Mouse (Mus musculus): ENCODE measurements around the gene Zmat5.
"Not testable (repeated sequence)": the region's sequence is repeated elsewhere in the genome, so short reads cannot be mapped to it uniquely, and the experiment has no call there.

The Zmat5 gene

DNA sequence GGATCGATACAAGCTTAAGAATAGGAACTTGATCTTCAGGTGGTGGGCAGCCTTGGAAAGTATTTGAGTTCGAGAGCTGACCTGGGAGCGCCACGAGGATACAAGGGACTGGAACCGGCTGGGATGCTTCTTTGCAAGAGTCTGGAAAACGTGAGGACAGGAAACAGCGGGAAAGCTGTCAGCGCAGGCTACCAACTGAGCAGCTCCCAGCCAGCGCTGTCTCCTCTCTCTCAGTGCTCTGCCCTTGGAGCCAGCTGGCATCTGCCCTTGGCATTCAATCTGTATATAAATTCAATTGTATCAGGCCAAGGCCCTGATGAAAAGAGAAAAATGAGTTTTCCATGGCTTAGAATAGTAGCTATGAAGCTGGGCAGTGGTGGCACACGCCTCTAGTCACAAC lies 13.3 kb upstream of the Zmat5 start:
- no peak for DNase-seq

DNA sequence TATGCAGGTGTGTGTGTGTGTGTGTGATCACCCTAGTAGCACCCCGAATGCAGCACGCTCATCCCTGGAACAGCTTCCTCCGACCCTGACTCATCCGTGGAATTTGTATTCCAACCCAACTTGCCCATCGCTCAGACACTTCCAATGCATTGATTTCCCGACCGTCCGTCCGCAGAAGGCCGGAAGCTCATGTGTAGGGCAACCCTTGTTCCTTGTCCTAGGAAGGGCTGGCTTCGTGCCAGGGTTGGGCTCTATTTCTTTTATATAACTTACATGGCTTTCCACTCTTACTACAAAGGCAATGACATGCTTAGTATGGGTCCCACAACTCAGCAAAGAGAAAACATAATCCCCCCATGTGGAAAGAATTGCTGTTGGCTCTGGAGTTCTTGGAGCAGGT lies 12.3 kb upstream of the Zmat5 start:
- DNase-seq, result peak in 1 of 2 experiments; percentile 27

DNA sequence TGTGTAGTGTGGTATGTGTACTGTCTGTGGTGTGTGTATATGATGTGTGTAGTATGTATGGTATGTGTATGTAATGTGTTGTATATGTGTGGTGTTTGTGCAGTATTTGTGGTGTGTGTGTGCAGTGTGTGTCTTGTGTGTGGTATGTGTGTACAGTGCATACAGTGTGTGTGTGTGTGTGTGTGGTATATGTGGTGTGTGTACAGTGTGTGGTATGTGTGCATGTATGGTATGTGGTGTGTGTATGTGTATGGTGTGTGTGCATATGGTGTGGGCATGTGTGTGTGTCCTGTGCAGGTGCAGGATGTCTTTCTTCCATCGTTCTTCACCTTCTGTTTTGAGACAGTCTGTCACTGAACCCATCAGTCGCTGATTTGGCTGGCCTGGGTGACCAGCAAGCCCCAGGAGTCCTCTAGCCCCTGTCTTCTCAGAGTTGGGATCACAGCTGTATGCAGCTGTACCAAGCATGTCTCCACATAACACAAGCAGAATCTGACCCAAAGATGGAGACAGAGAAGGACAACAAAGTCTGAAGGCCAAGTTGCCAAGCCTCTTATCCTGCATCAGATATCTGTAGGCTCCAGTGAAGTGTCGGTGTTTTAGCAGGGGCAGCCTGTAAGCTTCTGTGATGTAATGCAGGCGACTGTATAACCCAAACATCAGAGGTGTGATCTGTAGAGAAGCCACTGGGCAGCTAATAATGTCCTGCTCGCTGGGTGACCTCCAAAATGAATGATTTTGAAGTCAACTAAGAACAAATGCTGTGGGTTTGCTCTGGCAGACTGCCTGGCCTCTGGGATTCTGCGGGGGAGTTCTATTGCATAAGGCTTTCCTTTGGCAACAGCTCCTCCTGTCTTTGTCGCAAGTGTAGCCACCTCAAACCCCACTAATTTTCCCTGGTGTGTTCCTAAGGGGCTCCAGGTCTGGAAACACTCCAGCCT lies 7.2 kb upstream of the Zmat5 start:
- DNase-seq, result peak; percentile 41 to 64

DNA sequence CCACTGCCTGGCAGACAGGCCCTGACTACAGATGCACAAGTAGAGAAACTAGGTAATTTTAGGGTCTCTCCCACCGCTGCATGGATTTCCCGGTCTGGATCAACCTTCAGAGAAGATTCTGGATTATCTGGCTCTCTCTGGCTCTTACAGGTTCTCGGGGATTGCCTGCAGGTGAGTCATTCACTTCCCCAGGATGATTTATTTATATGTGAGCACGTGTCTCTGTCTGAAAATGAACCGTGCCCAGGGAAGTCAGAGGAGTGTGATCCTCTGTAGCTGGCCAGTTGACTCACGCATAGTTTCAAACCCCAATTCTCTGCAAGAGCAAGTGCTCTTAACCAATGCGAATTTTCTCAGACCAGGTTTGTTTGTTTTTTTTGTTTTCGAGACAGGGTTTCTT lies 3.8 kb upstream of the Zmat5 start:
- no peak for DNase-seq

DNA sequence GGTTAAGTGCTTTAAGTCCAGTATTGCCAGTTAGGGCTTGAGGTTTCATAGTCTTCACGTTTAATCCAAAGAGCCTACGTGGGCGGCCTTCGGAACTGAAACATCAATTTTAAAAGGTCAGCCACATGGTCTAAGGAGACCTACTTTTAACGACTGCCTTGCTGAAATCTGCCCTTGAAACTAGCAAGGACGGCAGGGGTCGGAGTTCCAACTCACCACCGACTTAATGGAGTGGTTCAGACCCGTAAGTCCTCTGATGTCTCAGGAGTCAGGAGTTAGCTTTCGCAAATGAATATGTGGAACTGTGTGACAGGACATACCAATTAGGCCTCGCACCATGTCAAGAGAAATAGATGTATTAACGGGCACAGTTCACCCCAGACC lies 798 bp upstream of the Zmat5 start:
- DNase-seq, result no peak

DNA sequence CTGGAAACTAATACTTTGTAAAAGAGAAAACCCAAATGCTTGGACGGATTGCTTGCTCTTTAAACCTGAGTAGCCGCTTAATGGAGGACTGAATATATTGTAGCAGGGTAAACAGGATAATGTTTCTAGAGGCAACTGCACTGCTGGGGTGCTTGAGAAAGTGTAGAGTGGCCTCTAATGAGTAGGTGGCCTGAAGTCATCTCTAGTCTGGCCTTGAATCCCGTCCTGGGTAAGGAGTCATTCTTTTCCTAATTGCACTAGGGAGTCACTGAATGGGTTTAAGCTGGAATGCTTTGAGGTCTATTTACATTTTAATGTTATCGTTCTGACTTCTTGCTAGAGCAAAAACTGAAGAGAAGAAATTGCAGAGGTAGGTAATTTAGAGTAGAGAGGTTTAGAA lies 700 bp downstream of the Zmat5 start:
- no peak for DNase-seq

DNA sequence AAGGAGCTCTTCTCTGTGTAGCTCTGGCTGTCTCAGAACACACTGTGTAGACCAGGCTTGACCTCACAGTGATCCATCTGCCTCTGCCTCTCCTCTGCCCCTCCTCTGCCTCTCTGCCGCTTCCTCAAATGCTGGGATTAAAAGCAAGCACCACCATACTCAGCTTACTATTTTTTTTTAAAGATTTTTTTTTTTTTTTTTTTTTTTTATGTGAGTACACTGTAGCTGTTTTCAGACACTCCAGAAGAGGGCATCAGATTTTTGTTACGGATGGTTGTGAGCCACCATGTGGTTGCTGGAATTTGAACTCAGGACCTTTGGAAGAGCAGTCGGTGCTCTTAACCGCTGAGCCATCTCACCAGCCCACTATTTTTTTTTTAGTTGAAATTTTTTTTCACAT lies 5.7 kb downstream of the Zmat5 start:
- DNase-seq, result not testable (repeated sequence)

DNA sequence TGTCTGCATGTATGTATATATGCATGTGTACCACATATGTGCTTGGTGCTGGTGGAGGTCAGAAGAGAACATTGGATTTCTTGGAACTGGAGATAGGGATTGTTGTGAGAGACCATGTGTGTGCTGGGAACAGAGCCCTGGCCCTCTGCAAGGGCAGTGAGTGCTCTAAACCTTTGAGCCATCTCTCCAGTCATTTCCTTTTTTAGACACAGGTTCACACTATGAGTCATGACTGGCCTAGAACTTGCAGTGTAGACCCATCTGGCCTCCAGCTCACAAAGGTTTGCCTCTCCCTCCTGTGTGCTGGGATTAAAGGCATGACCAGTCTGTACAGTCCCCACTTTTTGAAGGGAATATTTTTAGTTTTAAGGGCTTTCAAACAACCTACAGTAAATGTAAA lies 8.3 kb downstream of the Zmat5 start:
- no peak for DNase-seq

DNA sequence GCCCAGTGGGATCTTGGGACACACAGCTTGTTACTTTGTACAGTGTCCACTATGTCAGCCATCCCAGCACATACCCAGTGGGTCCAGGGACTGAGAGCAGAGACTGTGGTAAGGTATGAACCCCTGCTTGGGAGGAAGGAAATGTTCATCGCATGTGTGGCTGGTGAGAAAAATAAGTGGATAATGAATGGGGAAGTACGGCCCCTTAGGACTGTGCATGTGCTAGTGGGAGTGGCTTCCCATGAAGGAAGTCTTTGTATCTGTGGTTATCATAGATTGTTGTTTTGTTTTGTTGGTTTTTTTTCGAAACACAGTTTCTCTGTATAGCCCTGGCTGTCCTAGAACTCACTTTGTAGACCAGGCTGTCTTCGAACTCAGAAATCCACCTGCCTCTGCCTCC lies 10.2 kb downstream of the Zmat5 start:
- no peak for DNase-seq

DNA sequence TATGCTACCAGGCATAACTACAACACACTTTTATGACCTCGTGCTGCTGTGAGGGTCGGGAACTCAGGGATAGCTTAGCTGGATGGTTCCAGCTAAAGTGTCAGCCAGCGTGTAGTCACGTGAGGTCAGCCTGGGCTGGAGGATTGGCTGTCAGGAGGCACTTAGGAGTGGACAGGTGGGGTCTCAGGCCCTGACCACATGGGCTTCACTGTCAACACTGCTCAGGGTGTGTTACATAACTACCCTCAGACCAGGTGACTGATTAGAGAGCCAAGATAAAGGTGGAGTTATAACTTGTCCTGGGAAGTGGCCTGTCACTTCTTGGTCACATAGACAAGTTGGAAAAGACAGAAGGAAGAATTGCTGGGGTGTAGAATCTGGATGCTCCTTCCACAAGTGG lies 11.1 kb downstream of the Zmat5 start:
- no peak for DNase-seq

DNA sequence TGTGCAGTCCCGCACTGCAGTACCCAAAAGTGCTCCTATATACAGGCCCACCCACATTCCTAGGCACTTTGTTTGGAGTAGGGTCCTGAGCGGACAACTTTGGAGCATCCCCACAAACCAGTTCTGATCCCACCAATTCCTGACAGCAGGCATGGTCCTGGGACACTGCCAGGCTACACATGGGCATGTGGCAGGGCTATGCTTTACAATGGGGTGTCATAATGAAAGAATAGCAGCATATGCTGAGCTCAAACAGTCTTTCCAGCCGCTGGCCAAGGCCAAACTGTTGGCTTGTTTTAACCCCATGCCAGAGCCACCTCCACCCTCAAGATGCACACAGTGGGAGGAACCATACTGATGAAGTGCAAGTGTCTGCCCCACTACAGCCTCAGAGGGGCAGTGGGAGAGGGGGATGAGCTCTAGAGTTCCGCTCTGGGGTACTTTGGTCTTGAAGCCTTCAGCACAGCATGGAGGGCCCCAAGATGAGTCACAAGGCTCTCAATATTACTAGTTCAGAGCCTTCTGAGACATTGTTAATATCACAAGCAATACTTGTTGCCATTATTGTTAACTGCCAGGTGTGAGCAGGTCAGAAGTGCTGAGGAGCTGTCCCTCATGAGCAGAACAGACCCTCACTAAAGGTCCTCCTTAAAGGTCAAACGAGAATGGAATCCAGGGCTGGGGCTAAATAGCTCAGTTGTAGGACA lies 12.2 kb downstream of the Zmat5 start:
- no peak for DNase-seq

DNA sequence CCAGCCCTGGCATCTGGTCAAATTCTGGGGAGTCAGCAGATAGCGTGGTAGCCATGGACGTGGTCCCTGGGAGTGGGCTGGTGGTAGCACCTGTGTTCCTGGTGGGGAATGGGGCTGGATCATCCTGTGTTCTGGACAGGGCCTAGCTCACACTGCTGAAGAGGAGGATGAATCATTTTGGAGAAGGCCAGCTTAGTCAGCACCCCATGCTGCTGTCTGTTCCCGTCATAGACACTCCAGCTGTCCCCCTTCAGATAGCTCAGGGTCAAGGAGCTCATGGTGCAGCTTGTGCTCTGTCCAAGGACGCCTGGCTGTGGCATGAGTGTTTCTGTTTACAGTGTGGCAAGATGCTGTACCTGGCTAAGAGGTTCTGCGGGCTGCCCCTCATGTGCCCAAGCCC lies 14.1 kb downstream of the Zmat5 start:
- DNase-seq, result no peak

DNA sequence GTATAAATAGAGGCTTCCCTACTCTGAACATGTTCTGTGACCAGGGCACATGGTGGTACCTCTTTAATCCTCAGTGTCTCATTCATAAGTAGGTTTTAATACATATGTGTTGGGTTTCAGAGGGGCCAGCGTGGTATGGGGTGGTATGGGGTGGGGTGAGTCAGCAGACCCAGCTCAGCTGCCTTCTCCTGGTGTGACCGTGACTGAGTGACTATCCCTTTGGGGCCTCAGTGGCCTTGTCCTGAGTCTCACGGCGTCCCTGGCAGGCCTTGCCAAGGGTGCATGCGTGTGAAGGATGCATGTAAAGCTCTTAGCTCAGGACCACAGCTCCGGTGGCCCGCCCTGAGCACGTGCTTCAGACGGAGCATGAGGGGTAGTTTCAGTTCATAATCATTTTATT lies 15.5 kb downstream of the Zmat5 start:
- no peak for DNase-seq

DNA sequence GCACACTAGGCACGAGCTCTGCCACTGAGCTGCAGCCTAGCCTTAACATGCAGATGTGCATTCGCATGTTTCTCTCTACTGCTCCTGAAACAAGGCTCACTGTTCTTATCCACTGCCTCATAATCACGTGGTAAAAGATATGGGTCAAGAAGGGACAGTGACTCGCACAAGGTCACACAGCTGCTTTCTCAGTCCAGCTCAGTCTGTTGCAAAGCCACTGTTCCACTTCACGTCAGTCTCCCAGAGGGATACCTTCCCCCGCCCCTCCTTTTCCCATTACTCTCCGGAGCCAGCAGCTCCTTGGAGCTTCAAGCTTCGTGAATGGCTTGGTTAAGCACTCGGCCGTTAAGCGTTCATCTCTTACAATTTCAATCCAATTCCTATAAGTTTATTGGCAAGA lies 15.9 kb downstream of the Zmat5 start:
- DNase-seq, result no peak

DNA sequence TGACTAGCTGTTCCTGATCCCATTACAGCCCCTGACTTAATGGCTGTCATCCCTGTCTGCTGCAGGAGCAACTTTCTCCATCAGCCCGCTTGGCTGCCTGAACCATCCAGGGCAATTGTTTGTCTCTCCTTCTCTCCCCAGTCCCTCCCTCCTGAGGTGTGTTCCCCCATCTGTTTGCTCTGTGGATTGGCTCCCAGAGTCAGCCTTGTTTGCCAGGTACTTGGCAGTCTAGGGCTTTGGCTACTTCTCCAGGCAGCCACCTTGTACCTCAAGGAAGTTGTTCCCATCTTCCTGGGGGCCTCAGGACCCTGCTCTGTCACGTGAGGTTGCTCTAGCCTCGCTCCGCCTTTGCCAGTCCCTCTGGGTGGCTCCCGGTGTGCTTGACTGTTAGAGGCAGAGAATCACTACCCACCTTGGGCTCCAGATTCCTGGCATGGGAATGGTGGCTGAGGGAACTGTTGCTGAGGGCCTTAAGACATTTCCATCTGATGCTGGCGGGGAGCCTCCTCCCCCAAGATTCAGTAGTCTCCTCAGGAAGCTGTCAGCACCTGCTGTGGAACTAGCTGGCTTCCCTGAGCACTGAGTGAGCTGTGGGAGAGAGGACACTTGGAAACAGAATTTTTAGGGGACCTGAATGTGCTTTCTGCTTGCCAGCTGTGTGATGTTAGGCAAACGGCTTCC lies 16.6 kb downstream of the Zmat5 start:
- no peak for DNase-seq

DNA sequence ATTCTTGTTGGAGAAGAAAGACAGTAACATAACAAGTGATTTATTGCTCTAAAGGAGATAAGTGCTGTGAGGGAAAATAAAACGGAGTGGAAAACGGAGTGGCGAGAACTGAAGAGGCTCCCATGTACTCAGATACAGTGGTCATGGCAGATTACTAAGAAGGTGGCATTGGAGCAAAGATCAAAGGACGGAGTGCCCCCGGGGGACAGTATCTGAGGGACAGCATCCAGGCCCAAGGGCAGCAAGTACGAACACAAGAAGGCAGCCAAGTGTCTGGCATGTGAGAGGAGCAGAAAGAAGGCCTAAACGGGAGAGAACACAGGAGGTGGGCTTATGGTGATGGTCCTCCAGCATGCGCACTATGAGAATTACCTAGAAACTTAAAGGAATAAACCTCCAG lies 17.2 kb downstream of the Zmat5 start:
- DNase-seq, result no peak

DNA sequence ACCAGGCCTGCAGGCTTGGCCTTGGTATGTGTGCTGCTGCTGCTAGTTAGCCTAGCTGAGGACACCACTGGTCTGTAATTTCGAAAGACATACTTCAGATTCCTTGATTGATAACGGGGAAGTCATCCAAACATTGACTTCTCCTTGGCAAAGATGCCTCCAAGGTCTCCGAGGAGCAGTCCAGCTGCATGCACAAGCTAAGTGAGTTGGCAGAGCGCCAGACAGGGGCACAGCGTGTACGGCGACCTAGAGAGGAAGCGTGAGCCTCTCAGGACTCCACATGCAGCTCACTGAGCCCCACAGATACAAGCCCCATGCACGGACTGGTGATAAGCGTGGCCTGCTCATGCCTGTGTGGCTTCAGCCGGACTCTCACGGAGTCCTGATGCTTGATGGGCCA lies 25.1 kb downstream of the Zmat5 start:
- peak in 1 of 2 experiments; percentile 45 for DNase-seq

DNA sequence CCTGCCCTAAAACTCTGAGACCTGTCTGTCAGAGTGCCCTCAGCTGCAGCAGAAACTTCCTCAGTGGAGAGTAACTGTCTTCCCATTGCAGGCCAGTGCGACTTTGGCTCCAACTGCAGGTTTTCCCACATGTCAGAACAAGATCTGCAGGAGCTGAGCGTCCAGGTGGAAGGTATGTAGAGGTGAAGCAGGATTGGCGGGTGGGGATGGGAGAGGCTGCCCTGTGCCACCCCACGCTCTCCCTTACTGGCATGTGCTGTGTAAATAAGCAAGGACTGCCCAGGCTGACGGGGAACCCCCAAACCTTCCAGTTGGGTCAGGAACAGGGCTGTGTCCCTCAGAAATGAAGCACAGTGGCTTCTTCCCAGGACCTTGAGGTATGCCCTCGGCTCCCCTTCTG lies 25.6 kb downstream of the Zmat5 start:
- no peak for DNase-seq

DNA sequence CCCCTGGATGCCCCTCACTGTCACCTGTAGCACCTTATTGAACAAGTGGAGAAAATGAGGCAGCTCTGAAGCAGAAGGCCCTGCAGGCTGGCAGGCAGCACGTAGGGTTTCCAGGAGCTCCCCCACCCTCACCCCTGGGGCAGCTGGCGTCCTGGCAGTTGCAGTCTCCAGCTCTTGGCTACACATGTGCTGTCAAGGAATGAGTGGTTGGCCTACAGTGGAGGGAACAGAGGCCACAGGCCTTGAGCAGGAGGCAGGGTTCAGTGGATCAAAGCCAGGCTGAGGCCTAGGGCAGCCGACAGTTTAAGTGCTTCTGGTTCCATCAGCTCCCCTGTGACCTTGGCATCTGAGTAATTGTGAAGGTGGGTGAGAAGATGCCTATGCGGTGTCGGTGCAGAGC lies 26.4 kb downstream of the Zmat5 start:
- DNase-seq, result no peak

DNA sequence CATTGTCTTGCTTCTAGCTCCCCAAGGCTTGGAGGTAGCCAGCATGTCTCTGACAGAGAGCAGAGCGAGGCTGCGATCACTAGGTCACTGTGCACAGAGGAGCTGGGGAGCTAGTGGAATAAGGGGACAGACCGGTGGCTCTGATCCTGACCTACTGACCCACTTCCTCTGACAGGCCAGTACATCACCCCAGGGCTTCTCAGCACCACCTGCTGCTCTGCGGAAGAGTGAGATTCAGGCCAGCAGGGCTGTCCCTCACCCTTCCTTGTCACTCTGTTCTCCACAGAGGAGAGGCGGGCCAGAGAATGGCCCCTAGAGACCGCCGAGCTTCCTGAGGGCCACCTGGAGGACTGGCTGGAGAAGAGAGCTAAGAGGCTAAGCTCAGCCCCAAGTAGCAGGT lies 27.3 kb downstream of the Zmat5 start:
- DNase-seq, result no peak

DNA sequence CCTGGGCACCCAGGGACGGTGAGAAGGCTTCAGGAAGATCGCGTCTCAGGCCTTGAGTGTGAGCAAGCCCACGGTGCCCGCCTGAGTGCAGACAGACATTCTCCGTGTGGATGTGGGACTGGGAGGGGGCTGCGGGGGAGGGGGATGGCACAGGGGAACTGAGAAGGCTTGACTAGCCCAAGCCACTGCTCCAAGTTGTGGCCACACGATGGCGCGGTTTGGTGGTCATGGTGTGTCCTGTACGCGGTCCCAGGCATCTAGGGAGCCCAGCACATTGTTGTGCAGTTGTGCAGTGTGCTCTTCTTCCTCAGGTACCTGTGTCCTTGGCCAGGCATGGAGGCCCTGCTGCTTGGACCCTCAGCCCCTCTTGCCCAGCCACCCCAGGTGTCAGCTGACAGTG lies 29.7 kb downstream of the Zmat5 start:
- DNase-seq, result peak in 1 of 2 experiments; percentile 26

DNA sequence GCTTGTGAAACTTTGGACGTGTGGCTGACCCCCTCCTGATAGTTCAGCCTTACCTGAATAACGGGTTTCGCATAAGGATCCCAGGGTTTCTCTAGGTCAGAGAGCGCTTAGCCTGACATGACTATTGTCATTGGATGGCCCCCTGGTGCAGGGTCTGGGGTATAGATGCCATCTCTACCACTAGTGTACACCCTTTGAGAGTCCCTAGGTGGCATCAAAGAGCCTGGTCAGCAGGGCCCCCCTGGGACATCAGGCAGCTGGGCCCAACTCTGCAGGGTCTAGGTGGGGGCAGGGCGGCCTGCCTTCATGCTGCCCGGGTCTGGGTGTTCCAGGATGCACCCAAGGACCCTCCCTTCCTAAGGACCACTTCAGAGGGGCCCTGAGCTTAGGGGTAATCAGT lies 31.9 kb downstream of the Zmat5 start:
- no peak for DNase-seq

DNA sequence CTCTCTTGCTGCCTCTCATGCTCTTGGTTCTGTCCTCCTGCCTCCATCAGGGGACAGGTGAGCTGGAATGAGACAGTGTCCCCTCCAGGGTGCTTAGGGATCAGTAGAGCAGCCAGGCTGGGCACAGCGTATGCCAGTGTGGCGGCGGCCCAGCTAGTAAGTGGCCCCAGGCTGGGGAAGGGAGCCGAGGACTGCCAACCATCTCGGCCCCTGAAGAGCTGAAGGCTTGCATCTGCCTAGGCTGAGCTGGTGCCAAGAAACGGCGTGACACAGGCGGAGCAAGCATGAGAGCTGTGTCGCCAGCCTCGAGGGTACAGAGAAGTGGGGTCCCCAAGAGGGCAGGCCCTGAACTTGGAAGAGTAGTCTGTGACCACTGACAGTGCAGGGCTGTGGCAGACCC lies 33.2 kb downstream of the Zmat5 start:
- no peak for DNase-seq

DNA sequence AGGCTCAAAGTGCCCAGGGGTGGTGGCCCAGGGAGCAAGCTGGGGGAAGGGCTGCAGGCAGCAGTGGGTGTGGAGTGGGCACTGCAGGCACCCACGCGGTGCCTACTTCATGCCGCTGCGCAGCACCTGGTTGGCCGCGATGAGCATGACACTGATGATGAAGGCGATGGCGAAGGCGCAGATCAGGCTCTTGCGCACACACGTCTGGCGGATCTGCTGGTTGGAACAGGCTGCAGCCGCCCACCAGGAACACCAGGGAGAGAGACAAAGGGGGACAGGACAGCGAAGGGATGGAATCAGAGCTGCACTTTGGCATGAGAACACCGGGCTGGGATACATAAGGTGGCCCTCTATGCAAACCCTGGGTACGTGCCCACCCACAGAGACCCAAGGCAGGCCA lies 34.2 kb downstream of the Zmat5 start:
- no peak for DNase-seq
